Mouse (Mus musculus): ENCODE results near the gene Pbx1. TPM values are rescaled to one million over a fixed set of nuclear protein-coding genes. Genes with fewer than 3 reads are reported as not detected.

The Pbx1 gene
- polyA plus RNA-seq, 1 experiment, result 9.1 TPM

DNA sequence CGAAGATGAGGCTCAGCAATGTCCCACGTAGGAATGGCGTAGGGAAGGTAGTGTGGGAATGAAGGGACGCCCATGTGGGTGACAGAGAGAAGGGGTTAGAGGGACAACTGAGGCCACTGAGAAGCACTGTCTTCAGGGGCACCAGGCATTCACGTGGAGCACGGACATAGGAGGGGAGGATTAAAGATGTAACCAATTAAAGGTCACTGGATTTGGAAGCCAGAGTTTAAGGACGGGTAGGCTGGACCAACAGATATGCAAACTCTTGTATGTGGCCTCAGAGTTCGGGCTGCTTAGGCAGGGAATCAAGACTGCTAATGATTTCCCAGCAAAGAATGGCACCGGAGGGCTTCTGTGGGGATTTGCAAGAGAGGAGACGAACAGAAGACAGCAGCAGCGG lies 252.4 kb downstream of the Pbx1 start:
- no peaks in the 10 kb centered on the region for H3K27me3 ChIP-seq (ENCODE audit: control insufficient read depth, insufficient read depth, low read length)
- H3K4me3 ChIP-seq (ENCODE audit: control insufficient read depth, low read depth, low read length), result no peak overlapping the region
- H3K4me1 ChIP-seq (ENCODE audit: control insufficient read depth, insufficient read depth, low read length), result peaks cover 3% of the 10 kb centered on the region; the same call in 1 of the 2 replicates
- TF ChIP-seq POLR2A (IDR thresholded peaks at IDR 0.05; ENCODE audit: control insufficient read depth, low read depth, low read length) (no peak), CTCF (IDR thresholded peaks at IDR 0.05; ENCODE audit: control insufficient read depth, insufficient read depth, insufficient replicate concordance, low read depth, low read length) (no peak)
- H3K36me3 ChIP-seq (ENCODE audit: control insufficient read depth, insufficient read depth, low read length), result no peaks in the 10 kb centered on the region
- H3K27ac ChIP-seq (ENCODE audit: control insufficient read depth, insufficient read depth, low read depth, low read length), result no peak overlapping the region; the same call in 1 of the 2 replicates

- TF ChIP-seq POLR2A (IDR thresholded peaks at IDR 0.05; ENCODE audit: control insufficient read depth, low read depth, low read length), result no peak
- TF ChIP-seq CTCF (IDR thresholded peaks at IDR 0.05; ENCODE audit: control insufficient read depth, insufficient read depth, insufficient replicate concordance, low read depth, low read length), result no peak
- H3K36me3 ChIP-seq (ENCODE audit: control insufficient read depth, insufficient read depth, low read length), result no peaks in the 10 kb centered on the region
- H3K27me3 ChIP-seq (ENCODE audit: control insufficient read depth, insufficient read depth, low read length), result no peaks in the 10 kb centered on the region
Measured at GRCm38 (mm10) chr1:168178611-168179010, 253.5 kb downstream of the Pbx1 start.

GRCm38 (mm10) chr1:168175586-168175985 lies 256.5 kb downstream of the Pbx1 start:
- Histone ChIP-seq H3K27me3 (ENCODE audit: control insufficient read depth, insufficient read depth, low read length) (no peaks in the 10 kb centered on the region), H3K27ac (ENCODE audit: control insufficient read depth, insufficient read depth, low read depth, low read length) (no peak overlapping the region), H3K4me1 (ENCODE audit: control insufficient read depth, insufficient read depth, low read length) (peaks cover 3% of the 10 kb centered on the region; the same call in 1 of the 2 replicates), H3K4me3 (ENCODE audit: control insufficient read depth, low read depth, low read length) (no peak overlapping the region), H3K36me3 (ENCODE audit: control insufficient read depth, insufficient read depth, low read length) (no peaks in the 10 kb centered on the region)
- TF ChIP-seq POLR2A (IDR thresholded peaks at IDR 0.05; ENCODE audit: control insufficient read depth, low read depth, low read length), result no peak
- no peak for TF ChIP-seq CTCF (IDR thresholded peaks at IDR 0.05; ENCODE audit: control insufficient read depth, insufficient read depth, insufficient replicate concordance, low read depth, low read length)

More at GRCm38 (mm10) chr1:168178611-168179010, 253.5 kb downstream of the Pbx1 start:
- H3K27ac ChIP-seq (ENCODE audit: control insufficient read depth, insufficient read depth, low read depth, low read length), result no peak overlapping the region
- H3K4me3 ChIP-seq (ENCODE audit: control insufficient read depth, low read depth, low read length), result no peak overlapping the region
- H3K4me1 ChIP-seq (ENCODE audit: control insufficient read depth, insufficient read depth, low read length), result peaks cover 3% of the 10 kb centered on the region; the same call in 1 of the 2 replicates

DNA sequence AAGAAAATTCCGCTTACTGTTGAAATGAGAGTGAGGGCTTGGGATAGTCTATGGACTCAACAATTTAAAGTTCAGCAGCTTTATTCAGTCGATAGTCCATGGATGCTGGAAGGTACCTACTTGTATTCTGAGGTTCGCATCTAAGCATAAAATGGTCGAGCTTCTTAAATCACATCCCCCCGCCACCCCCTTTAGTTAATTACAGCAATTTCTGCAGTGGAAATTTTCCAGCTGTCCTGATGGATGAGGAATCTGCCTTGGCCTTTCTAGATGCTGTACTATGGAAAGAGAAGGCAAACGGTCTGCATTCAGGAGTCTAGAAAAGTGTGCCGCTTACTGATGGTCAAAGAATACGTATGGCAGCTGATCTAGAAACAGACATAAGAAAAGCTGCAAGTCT lies 262.3 kb downstream of the Pbx1 start:
- Histone ChIP-seq H3K27ac (ENCODE audit: control insufficient read depth, insufficient read depth, low read depth, low read length) (no peak overlapping the region), H3K4me3 (ENCODE audit: control insufficient read depth, low read depth, low read length) (no peak overlapping the region), H3K4me1 (ENCODE audit: control insufficient read depth, insufficient read depth, low read length) (no peaks in the 10 kb centered on the region), H3K27me3 (ENCODE audit: control insufficient read depth, insufficient read depth, low read length) (no peaks in the 10 kb centered on the region), H3K36me3 (ENCODE audit: control insufficient read depth, insufficient read depth, low read length) (no peaks in the 10 kb centered on the region)
- TF ChIP-seq CTCF (IDR thresholded peaks at IDR 0.05; ENCODE audit: control insufficient read depth, insufficient read depth, insufficient replicate concordance, low read depth, low read length) (no peak), POLR2A (IDR thresholded peaks at IDR 0.05; ENCODE audit: control insufficient read depth, low read depth, low read length) (no peak)

DNA sequence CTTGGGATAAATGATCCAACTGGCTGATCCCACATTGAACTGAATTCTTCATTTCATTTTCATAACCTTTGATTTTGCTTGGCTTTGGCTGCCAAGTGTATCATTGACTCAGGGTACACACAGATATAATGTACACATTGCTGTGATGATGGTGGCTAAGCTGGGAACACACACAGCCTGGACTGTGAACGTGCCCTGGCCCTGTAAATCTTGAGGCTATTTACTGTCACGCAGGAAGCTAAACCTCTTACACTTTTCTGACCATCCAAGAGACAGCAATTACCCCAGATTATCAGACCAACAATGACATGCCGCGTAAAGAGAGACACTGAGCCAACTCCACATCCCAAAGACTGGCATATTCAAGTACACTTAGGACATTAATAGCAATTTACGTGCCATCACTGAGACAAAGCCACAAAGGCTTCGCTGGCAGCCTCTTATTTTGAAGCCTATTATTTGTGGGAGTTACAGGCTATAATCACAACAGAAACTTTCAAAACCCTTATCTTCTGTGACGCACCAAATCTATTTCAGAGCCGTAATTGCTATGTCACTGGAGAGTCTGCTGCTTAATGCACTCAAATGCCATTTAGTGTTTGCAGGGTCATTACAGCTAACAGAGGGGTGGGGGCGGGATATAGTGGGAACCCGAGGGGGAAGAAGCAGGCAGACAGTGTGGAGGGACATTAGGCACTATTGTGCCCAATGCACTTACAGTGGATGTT lies 262.9 kb downstream of the Pbx1 start:
- no peaks in the 10 kb centered on the region for H3K4me1 ChIP-seq (ENCODE audit: control insufficient read depth, insufficient read depth, low read length)
- no peaks in the 10 kb centered on the region for H3K36me3 ChIP-seq (ENCODE audit: control insufficient read depth, insufficient read depth, low read length)
- TF ChIP-seq CTCF (IDR thresholded peaks at IDR 0.05; ENCODE audit: control insufficient read depth, insufficient read depth, insufficient replicate concordance, low read depth, low read length) (no peak), POLR2A (IDR thresholded peaks at IDR 0.05; ENCODE audit: control insufficient read depth, low read depth, low read length) (no peak)
- H3K27ac ChIP-seq (ENCODE audit: control insufficient read depth, insufficient read depth, low read depth, low read length), result no peak overlapping the region
- H3K27me3 ChIP-seq (ENCODE audit: control insufficient read depth, insufficient read depth, low read length), result no peaks in the 10 kb centered on the region
- H3K4me3 ChIP-seq (ENCODE audit: control insufficient read depth, low read depth, low read length), result no peak overlapping the region

DNA sequence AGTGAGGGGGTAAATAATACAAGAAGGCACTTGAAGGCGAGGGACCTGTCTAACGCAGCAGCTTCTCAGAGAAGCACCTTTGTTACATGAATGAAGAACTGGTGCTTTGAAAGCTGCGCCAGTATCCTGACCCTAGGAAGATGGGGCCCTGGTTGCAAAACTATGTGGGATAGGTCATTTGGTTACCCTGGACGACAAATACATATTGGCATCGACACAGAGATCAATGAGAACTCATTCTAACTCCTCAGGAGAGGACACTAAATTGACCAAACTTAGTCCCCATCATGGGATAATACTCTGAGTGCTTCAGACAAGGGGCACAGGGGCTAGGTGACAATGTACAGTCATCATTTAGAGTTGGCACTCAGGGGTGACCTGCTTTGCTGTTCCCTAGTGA lies 264.3 kb downstream of the Pbx1 start:
- H3K4me3 ChIP-seq (ENCODE audit: control insufficient read depth, low read depth, low read length), result no peak overlapping the region
- no peaks in the 10 kb centered on the region for H3K36me3 ChIP-seq (ENCODE audit: control insufficient read depth, insufficient read depth, low read length)
- no peaks in the 10 kb centered on the region for H3K27me3 ChIP-seq (ENCODE audit: control insufficient read depth, insufficient read depth, low read length)
- H3K27ac ChIP-seq (ENCODE audit: control insufficient read depth, insufficient read depth, low read depth, low read length), result no peak overlapping the region
- no peak for TF ChIP-seq CTCF (IDR thresholded peaks at IDR 0.05; ENCODE audit: control insufficient read depth, insufficient read depth, insufficient replicate concordance, low read depth, low read length)
- no peak for TF ChIP-seq POLR2A (IDR thresholded peaks at IDR 0.05; ENCODE audit: control insufficient read depth, low read depth, low read length)
- H3K4me1 ChIP-seq (ENCODE audit: control insufficient read depth, insufficient read depth, low read length), result no peaks in the 10 kb centered on the region

- no peak for TF ChIP-seq CTCF (IDR thresholded peaks at IDR 0.05; ENCODE audit: control insufficient read depth, insufficient read depth, insufficient replicate concordance, low read depth, low read length)
- no peak for TF ChIP-seq POLR2A (IDR thresholded peaks at IDR 0.05; ENCODE audit: control insufficient read depth, low read depth, low read length)
- H3K36me3 ChIP-seq (ENCODE audit: control insufficient read depth, insufficient read depth, low read length), result no peaks in the 10 kb centered on the region
- no peaks in the 10 kb centered on the region for H3K27me3 ChIP-seq (ENCODE audit: control insufficient read depth, insufficient read depth, low read length)
- no peak overlapping the region for H3K27ac ChIP-seq (ENCODE audit: control insufficient read depth, insufficient read depth, low read depth, low read length)
- no peaks in the 10 kb centered on the region for H3K4me1 ChIP-seq (ENCODE audit: control insufficient read depth, insufficient read depth, low read length)
- no peak overlapping the region for H3K4me3 ChIP-seq (ENCODE audit: control insufficient read depth, low read depth, low read length)
Measured at GRCm38 (mm10) chr1:168166841-168167240, 265.2 kb downstream of the Pbx1 start.
